Mouse (Mus musculus) gastrocnemius, postnatal 14 days (tissue): ENCODE measurements around the gene Fuk. TPM values are rescaled to one million over a fixed set of nuclear protein-coding genes. Genes with fewer than 3 reads are reported as not detected.
"Not testable (repeated sequence)": the region's sequence is repeated elsewhere in the genome, so short reads cannot be mapped to it uniquely, and the experiment has no call there.

Experiments used
- DNase-seq: peaks from one replicate; pipeline ENCODE4 v3.0.0; 2021; ENCODE audit warnings: mixed read lengths
- intact Hi-C: fragments of 180-260 bp; cut with DNase I; formaldehyde crosslinking; loops from one replicate; pipeline ENCODE4 v1.15.1; 2025; ENCODE audit warnings: low total_unique reads
- total RNA-seq, 2 experiments: library from RNA; stranded (reverse); gene quantifications; 2 replicates each; pipeline ENCODE4 v1.2.3; 2021

Gene Fuk
- total RNA-seq, 2 experiments from 2014 or later = 3.3 to 4.1 TPM

- peak; percentile 79 for DNase-seq
- intact Hi-C loops = no loop called here
These were observed 13.4 kb downstream of the Fuk start for GRCm38 (mm10) chr8:110888860-110889259.

DNA sequence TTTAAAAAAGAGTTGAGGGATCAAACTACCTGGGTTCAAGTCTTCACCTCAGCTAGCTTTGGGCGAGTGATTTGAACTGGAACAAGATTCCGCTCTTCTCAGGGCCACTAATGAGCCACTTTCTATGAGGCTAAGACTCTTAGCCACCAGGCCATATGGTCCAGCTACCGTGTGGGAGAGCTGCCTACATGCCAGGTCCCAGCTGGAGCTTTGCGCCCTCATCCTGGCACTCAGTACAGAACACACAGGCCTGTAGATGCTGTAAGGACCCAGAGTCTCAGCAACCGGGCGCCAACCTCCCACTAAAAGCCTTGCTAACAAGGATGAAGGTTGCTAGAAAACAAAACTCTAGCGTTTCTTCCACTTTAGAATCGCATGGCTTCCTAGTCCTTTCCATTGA is 13.8 kb downstream of the Fuk start:
- intact Hi-C loops = no loop called here
- DNase-seq = no peak

DNA sequence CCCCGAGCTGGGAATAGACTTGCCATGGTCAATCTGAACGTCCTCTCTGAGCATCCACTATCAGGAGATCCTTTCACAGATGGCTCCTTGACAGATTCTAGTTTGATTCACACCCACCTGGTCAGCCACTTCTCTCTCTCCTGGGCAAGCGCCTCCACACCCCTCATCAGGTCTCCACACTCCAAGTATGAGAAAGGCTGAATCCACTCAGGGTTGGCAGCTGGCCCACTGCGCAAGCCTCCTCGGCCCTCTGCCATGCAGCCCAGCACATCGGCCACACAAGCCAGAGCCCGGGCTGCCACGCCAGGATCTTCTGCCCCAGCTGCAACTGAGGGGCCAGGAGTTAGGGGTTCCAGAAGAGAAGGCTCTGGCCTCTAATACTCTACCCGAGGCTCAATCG is 14.7 kb downstream of the Fuk start:
- peak; percentile 24 for DNase-seq

GRCm38 (mm10) chr8:110886634-110887033 is 15.7 kb downstream of the Fuk start:
- no peak for DNase-seq

More for the DNA sequence above, 14.7 kb downstream of the Fuk start:
- intact Hi-C loops = no loop called here

DNA sequence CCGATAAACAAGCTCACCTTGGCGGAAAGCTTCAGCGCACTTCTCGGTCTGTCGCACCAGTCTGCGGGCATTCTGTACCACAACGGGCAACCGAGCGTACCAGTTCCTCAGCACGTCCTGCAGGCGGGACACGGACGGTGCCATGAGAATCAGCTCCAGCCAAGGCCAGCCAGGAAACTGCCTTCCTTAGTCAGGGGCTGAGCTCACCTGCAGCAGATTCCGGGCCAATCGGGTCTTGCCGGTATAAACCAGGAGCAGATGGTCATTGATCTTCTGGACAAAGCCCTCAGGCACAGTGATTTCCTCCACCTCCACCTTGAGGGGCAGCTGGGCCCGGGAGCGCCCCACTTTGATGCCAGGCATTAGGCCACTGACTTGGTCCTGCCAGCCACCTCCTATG is 18.5 kb downstream of the Fuk start:
- no peak for DNase-seq
- intact Hi-C loops = no loop called here

More at GRCm38 (mm10) chr8:110886634-110887033, 15.7 kb downstream of the Fuk start:
- intact Hi-C loops = no loop called here

- DNase-seq = no peak
- intact Hi-C loops = no loop called here
These were observed 20.5 kb downstream of the Fuk start for GRCm38 (mm10) chr8:110881741-110882310.

DNA sequence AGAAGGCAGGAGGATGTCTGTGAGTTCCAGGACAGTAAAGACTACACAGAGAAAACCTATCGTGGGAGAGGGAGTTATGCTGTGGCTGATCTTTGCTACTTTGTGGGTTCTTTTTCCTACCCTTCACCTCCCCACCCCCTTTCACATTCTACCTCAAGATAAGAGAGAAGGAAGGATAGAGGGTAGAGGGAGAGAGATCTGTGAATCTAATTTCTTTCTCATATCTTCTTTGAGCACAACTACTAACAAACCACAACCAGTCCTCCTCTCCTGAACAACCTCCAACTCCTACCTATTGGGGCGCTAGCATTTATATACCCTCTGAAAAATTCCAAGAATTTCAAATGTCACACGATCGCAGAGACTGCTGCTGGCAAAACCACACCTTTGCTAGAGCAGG is 24.4 kb downstream of the Fuk start:
- intact Hi-C loops = no loop called here
- DNase-seq = no peak

- DNase-seq = no peak
- intact Hi-C loops = no loop called here
These were observed 31.8 kb downstream of the Fuk start for GRCm38 (mm10) chr8:110870501-110870900.

- intact Hi-C loops, DNase-seq: not testable (repeated sequence)
These were observed 40.8 kb downstream of the Fuk start for GRCm38 (mm10) chr8:110861347-110862025.

DNA sequence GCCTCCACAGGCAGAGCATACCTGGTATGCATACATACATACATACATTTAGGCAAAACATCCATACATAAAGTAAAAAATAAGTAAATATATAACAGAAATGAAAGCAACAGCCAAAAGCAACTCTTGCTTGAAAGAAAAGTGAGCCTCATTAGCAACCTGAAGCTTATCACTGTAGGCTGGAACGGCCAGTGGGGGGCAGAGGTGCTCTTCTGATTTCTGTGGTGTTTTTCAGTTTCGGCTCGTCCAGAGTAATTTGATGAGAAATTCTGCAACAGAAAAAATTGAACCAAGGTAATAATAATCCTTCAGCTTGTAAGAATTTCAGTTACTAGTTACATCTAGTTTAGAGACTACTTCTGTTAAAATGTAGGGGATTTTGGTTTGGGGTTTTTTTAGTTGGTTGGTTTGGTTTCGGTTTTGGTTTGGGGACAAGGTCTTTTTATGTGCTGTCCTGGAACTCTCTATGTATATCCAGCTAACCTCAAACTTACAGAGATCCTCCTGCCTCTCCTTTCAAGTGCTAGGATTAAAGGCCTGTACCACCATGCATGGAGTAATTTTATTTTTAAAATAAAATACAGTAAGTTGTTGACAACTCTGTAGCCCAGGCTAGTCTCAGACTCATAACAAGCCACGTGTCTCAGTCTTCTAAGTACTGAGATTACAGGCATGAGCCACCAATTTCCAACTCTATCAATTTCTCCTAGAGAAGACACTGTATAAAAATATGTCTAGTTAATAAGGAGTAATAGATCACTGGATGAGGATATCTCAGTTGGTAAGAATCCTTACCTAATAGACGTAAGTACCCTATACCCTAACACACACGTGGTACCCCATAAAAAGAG is 42.4 kb downstream of the Fuk start:
- intact Hi-C loops = no loop called here
- DNase-seq = no peak

DNA sequence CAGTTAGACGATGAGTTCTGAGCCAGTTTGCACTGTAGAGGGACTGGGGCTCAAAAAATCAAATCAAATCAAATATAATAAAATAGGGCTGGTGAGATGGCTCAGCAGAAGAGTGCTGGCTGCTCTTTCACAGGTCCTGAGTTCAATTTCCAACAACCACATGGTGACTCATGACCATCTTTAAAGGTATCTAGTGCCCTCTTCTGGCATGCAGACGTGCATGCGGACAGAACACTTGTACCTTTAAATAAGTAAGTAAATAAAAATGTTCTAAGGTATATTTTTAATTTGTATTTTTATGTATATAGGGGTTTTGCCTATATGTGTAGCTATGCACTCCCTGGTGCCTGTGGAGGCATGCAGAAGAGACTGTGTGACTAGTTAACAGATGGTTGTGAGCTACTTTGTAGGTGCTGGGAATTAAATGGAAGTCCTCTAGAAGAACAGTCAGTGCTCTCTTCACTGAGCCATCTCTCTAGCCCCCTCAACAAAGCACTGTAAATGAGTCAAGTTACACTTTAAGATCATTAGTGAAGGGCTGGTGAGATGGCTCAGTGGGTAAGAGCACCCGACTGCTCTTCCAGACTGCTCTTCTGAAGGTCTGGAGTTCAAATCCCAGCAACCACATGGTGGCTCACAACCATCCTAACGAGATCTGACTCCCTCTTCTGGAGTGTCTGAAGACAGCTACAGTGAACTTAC is 45.4 kb downstream of the Fuk start:
- no peak for DNase-seq
- intact Hi-C loops = no loop called here

DNA sequence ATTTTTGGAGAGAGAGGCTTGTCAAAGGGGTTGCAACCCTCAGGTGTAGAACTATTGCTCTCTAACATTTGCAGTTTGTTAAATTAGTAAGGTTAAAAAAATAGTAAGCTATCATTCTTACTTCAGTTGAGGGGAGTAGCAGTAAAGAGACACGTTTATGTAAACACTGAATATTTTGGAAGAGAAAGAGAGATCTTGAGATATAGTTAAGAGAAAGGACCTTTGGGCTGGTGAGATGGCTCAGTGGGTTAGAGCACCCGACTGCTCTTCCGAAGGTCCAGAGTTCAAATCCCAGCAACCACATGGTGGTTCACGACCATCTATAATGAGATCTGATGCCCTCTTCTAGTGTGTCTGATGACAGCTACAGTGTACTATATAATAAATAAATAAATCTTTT is 46.2 kb downstream of the Fuk start:
- intact Hi-C loops, DNase-seq: not testable (repeated sequence)

- no peak for DNase-seq
- intact Hi-C loops = no loop called here
These were observed 51.1 kb downstream of the Fuk start for GRCm38 (mm10) chr8:110851186-110851585.

DNA sequence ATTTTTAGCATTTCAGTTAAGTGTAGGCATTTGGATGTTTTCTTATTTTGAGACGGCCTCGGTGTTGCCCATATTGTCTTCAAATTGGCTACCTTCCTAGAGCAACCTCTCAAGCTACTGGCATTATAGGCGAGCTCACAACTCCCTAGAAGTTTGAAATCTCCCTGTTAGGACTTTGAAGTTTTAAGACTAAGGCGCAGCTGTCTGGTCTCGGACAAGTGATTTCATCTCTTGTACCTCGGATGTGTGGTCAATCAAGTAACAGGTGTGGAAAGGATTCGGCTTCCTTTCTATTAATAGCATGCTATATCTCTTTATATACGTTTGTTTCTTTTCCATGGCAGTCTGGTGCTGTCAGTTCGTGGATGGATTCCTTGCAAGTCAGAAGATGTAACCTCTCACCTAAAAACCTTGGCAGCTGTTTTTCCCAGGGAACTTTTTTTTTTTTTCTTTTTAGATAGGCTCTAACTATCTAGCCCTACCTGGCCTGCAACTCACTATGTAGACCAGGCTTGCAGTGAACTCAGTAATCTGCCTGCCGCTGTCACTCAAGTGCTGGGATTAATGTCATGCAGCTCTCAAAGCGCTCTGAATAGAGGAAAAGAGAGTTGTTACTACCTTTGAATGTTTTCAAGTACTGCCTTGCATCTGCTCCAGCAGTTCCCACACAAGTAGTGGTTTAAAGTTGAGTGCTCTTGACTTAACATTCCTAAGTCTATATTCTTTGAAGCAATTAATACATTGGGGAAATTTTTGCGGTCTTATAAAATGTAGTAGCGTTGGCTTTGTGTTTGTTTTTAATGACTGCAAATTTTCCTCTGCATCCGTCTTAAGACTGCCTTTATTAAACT is 54.4 kb downstream of the Fuk start:
- intact Hi-C loops = no loop called here
- DNase-seq = no peak

GRCm38 (mm10) chr8:110847171-110847549 is 55.1 kb downstream of the Fuk start:
- no peak for DNase-seq
- intact Hi-C loops = no loop called here

DNA sequence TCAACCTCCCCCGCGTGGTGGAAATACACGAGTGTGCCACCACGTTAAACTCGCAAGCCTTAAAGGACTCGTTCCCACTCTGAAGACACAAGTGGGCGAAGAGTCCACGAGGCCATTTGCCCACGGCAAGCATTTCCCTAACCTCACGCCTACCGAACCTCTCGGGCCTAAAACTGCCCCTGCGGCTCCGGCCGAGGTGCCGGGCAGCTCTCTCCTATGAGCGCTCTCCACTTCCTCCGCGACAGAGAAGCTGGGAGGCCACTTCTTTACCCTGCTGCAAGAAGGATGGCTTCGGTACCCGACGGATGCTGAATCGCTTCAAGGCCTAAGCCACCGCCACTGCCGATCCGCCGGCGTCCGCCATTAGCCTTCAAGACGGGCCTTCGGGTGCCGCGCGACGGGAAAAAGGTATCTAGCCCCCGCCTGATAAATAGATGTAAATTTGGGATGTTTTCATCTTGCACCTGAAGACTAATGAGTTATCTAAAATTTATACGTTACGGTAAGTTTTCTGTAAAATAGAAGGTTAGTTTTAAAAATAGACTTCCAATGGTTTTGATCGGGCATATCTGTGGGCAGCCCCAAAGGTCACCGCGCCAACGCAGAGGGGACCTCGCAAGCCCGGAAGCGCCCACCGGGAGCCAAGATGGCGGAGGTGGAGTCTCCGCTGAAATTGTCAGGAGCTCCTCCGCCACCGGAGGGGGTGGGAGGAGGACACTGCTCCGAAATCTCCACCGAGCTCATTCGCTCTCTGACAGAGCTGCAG is 55.7 kb downstream of the Fuk start, which contains the start of the genes Cog4 and Sf3b3:
Gene Cog4, plus strand, starts transcription at position 196 of the 766 bp plus-strand sequence.
Gene Sf3b3, minus strand, starts transcription at position 383 of the 766 bp plus-strand sequence.
- intact Hi-C loops = no loop called here
- peak; percentile 86 for DNase-seq

DNA sequence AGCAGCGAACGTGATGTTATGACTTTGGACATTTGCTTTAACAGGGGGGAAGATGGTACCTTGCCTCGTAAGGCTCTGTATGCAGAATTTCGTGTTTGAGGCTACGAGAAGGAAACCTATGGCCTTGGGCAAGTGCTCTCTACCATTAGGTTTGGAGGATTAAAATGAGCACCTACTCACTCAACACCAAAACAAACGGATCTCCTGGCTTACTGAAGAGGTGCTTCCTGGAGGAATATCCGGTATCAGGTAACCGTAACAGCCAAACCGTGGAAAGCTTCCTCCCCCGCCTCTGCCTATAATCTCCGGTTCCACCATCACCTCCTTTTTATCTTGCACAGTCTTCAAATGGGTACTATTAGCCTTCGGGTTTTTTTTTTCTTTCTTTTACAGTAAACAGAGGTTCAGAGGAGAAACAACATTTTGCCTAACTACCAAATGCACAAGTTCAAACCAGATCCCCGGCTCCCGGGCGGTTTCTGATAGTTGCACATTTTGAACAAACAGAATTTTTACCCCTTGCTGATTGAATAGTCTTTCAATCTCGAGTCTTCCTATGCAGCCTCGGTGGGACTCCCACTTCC is 56.4 kb downstream of the Fuk start:
- intact Hi-C loops = no loop called here
- DNase-seq = peak; percentile 6

DNA sequence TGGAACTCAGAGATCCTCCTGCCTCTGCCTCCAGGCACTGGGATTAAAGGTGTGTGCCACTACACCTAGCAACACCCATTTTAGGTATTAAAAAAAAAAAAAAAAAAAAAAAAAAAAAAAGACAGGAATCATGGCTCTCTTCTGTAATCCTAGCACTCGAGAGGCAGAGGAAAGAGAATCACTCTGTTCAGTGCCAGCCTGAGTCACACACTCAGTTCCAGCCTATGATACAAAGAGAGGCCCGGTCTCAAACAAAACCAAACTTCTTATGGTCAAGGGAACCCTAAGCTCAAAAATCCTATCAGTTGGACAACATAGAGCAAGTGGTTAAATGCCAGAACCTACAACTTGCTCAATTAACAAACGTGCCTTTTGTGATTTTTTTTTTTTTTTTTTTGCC is 57.3 kb downstream of the Fuk start:
- intact Hi-C loops = loop anchor here (5.0 kb wide), 1 partner anchor 93 kb away; no protein-coding TSS in a partner anchor
- DNase-seq = no peak
